Mouse (Mus musculus) lung, embryonic 15.5 days (tissue): ENCODE measurements around the gene Odf2. TPM values are rescaled to one million over a fixed set of nuclear protein-coding genes. Genes with fewer than 3 reads are reported as not detected.

Source experiments
- ATAC-seq: fragments of 200-750 bp; cut with Nextera tagmentation; 2 replicates; pipeline ENCODE4 v1.8.0; 2017; ENCODE audit warnings: moderate number of reproducible peaks, borderline replicate concordance; ENCODE audit not compliant: low FRiP score, low TSS enrichment; ENCODE audit errors: extremely low read depth
- H3K27ac ChIP-seq: fragments of 300-500 bp; sonication (generic); 2 replicates; pipeline ENCODE4 v1.5.1; 2015; ENCODE audit warnings: moderate library complexity, mild to moderate bottlenecking, inconsistent platforms
- H3K27me3 ChIP-seq: fragments of 300-500 bp; sonication (generic); 2 replicates; pipeline ENCODE4 v1.6.1; 2015; ENCODE audit warnings: inconsistent platforms
- H3K36me3 ChIP-seq: fragments of 300-500 bp; sonication (generic); 2 replicates; pipeline ENCODE4 v1.6.1; 2015; ENCODE audit warnings: inconsistent platforms
- H3K4me1 ChIP-seq: fragments of 300-500 bp; sonication (generic); 2 replicates; pipeline ENCODE4 v1.6.1; 2015; ENCODE audit warnings: inconsistent platforms
- H3K4me2 ChIP-seq: fragments of 300-500 bp; sonication (generic); 2 replicates; pipeline ENCODE4 v1.6.1; 2015; ENCODE audit warnings: inconsistent platforms, mild to moderate bottlenecking, moderate library complexity
- H3K4me3 ChIP-seq: fragments of 300-500 bp; sonication (generic); 2 replicates; pipeline ENCODE4 v1.5.1; 2015; ENCODE audit warnings: mild to moderate bottlenecking, inconsistent platforms
- H3K9ac ChIP-seq: fragments of 300-500 bp; sonication (generic); 2 replicates; pipeline ENCODE4 v1.6.1; 2015; ENCODE audit warnings: inconsistent platforms
- H3K9me3 ChIP-seq: fragments of 300-500 bp; sonication (generic); 2 replicates; pipeline ENCODE4 v1.6.1; 2016; ENCODE audit warnings: inconsistent platforms
- WGBS: fragments of 180-500 bp; shearing (Covaris S2); methylation state at CpG from one replicate; pipeline ENCODE4 v1.1.7; 2015; 5-methylcytosine and 5-hydroxymethylcytosine counted together
- polyA plus RNA-seq: library from polyadenylated mRNA; unstranded; fragments of >200 nt; fragmentation: Nextera tagmentation; extraction: Ambion mirVana; gene quantifications from 2 replicates; pipeline ENCODE4 v1.2.1, GENCODE M21; 2015

The Odf2 gene
- polyA plus RNA-seq, 1 experiment from 2014 or later = 62.3 TPM

GRCm38 (mm10) chr2:29852957-29853485, 36.0 kb upstream of the Odf2 start:
- Histone ChIP-seq H3K27ac (no peak overlapping the region), H3K27me3 (peaks cover 17% of the 10 kb centered on the region; the same call in 1 of the 2 replicates), H3K4me2 (no peak overlapping the region), H3K9me3 (no peaks in the 10 kb centered on the region), H3K4me3 (no peak overlapping the region), H3K36me3 (no peaks in the 10 kb centered on the region), H3K4me1 (no peaks in the 10 kb centered on the region), H3K9ac (no peak overlapping the region)
- no peak for ATAC-seq
- WGBS = 46% methylated on average over 4 of the region's 4 CpGs

- Histone ChIP-seq H3K9ac (no peak overlapping the region), H3K36me3 (no peaks in the 10 kb centered on the region), H3K4me3 (no peak overlapping the region), H3K4me2 (no peak overlapping the region), H3K27ac (no peak overlapping the region), H3K9me3 (no peaks in the 10 kb centered on the region), H3K4me1 (no peaks in the 10 kb centered on the region), H3K27me3 (peaks cover 14% of the 10 kb centered on the region; the same call in 1 of the 2 replicates)
- no peak for ATAC-seq
- WGBS = 52% methylated on average over 5 of the region's 5 CpGs
These were observed 35.3 kb upstream of the Odf2 start for GRCm38 (mm10) chr2:29853736-29854135.

- Histone ChIP-seq H3K9ac (no peak overlapping the region), H3K4me1 (no peaks in the 10 kb centered on the region), H3K4me2 (no peak overlapping the region), H3K27ac (no peak overlapping the region), H3K27me3 (peaks cover 14% of the 10 kb centered on the region; the same call in 1 of the 2 replicates), H3K9me3 (no peaks in the 10 kb centered on the region), H3K36me3 (no peaks in the 10 kb centered on the region), H3K4me3 (no peak overlapping the region)
- ATAC-seq = no peak
- 66% methylated on average over 10 of the region's 10 CpGs for WGBS
These were observed 33.3 kb upstream of the Odf2 start for GRCm38 (mm10) chr2:29855585-29856210.

GRCm38 (mm10) chr2:29856451-29857260, 32.4 kb upstream of the Odf2 start:
- 23% methylated on average over 19 of the region's 19 CpGs for whole genome bisulfite sequencing
- H3K27ac ChIP-seq = no peak overlapping the region
- no peaks in the 10 kb centered on the region for H3K4me1 ChIP-seq
- peaks cover 14% of the 10 kb centered on the region; the same call in 1 of the 2 replicates for H3K27me3 ChIP-seq
- no peak for ATAC-seq
- no peak overlapping the region for H3K4me2 ChIP-seq
- no peak overlapping the region for H3K9ac ChIP-seq
- no peak overlapping the region for H3K4me3 ChIP-seq
- no peaks in the 10 kb centered on the region for H3K9me3 ChIP-seq
- no peaks in the 10 kb centered on the region for H3K36me3 ChIP-seq

- peaks cover 14% of the 10 kb centered on the region; the same call in 1 of the 2 replicates for H3K27me3 ChIP-seq
These were observed 31.7 kb upstream of the Odf2 start for GRCm38 (mm10) chr2:29857341-29857740.

GRCm38 (mm10) chr2:29857967-29858366, 31.1 kb upstream of the Odf2 start:
- no peak overlapping the region for H3K27ac ChIP-seq
- no peaks in the 10 kb centered on the region for H3K36me3 ChIP-seq
- no peaks in the 10 kb centered on the region for H3K4me1 ChIP-seq
- H3K4me3 ChIP-seq = no peak overlapping the region
- H3K4me2 ChIP-seq = no peak overlapping the region
- ATAC-seq = no peak
- peaks cover 14% of the 10 kb centered on the region; the same call in 1 of the 2 replicates for H3K27me3 ChIP-seq
- 70% methylated on average over 5 of the region's 5 CpGs for WGBS
- H3K9ac ChIP-seq = no peak overlapping the region
- no peaks in the 10 kb centered on the region for H3K9me3 ChIP-seq

More at GRCm38 (mm10) chr2:29857341-29857740, 31.7 kb upstream of the Odf2 start:
- no peak overlapping the region for H3K27ac ChIP-seq
- ATAC-seq = no peak
- no peak overlapping the region for H3K4me3 ChIP-seq
- H3K9me3 ChIP-seq = no peaks in the 10 kb centered on the region
- H3K4me1 ChIP-seq = no peaks in the 10 kb centered on the region
- WGBS = 39% methylated on average over 2 of the region's 2 CpGs
- H3K9ac ChIP-seq = no peak overlapping the region
- no peaks in the 10 kb centered on the region for H3K36me3 ChIP-seq
- no peak overlapping the region for H3K4me2 ChIP-seq

- no peaks in the 10 kb centered on the region for H3K9me3 ChIP-seq
- no peaks in the 10 kb centered on the region for H3K4me1 ChIP-seq
- no peak overlapping the region for H3K9ac ChIP-seq
- H3K27ac ChIP-seq = no peak overlapping the region
- no peak overlapping the region for H3K4me3 ChIP-seq
- H3K36me3 ChIP-seq = no peaks in the 10 kb centered on the region
- WGBS = 12% methylated on average over 5 of the region's 5 CpGs
- no peak for ATAC-seq
- peaks cover 14% of the 10 kb centered on the region; the same call in 1 of the 2 replicates for H3K27me3 ChIP-seq
- H3K4me2 ChIP-seq = no peak overlapping the region
These were observed 30.1 kb upstream of the Odf2 start for GRCm38 (mm10) chr2:29858748-29859473.

GRCm38 (mm10) chr2:29865125-29865524, 23.9 kb upstream of the Odf2 start:
- H3K27ac ChIP-seq = no peak overlapping the region
- H3K9me3 ChIP-seq = no peaks in the 10 kb centered on the region
- no peak overlapping the region for H3K4me3 ChIP-seq
- no peak overlapping the region for H3K9ac ChIP-seq
- no peak overlapping the region for H3K4me2 ChIP-seq
- WGBS = 75% methylated on average over 4 of the region's 4 CpGs
- ATAC-seq = no peak
- H3K36me3 ChIP-seq = no peaks in the 10 kb centered on the region
- H3K27me3 ChIP-seq = 0 out of 2 replicates have a peak, but pooled peaks cover 3% of the 10 kb centered on the region
- peaks cover 7% of the 10 kb centered on the region for H3K4me1 ChIP-seq

GRCm38 (mm10) chr2:29868949-29869645, 19.9 kb upstream of the Odf2 start, which contains the start of gene Cercam:
Cercam (plus strand) TSS chr2:29869164.
- Histone ChIP-seq H3K27me3 (0 out of 2 replicates have a peak, but pooled peaks cover 3% of the 10 kb centered on the region), H3K9me3 (no peaks in the 10 kb centered on the region), H3K9ac (peak within 1 kb of the TSS; percentile 63), H3K4me2 (peak within 1 kb of the TSS; percentile 97), H3K36me3 (no peaks in the 10 kb centered on the region), H3K4me1 (peaks cover 11% of the 10 kb centered on the region), H3K4me3 (peak within 1 kb of the TSS; percentile 55), H3K27ac (peak within 1 kb of the TSS; percentile 68)
- WGBS = under 1% methylated on average over 43 of the region's 44 CpGs
- peak; percentile 87 for ATAC-seq

GRCm38 (mm10) chr2:29869646-29870451, 19.2 kb upstream of the Odf2 start:
- peaks cover 11% of the 10 kb centered on the region for H3K4me1 ChIP-seq
- peak overlapping the region; percentile 97 for H3K4me2 ChIP-seq
- peak overlapping the region; percentile 63 for H3K9ac ChIP-seq
- H3K27me3 ChIP-seq = 0 out of 2 replicates have a peak, but pooled peaks cover 3% of the 10 kb centered on the region
- peak overlapping the region; percentile 68 for H3K27ac ChIP-seq
- H3K36me3 ChIP-seq = no peaks in the 10 kb centered on the region
- no peaks in the 10 kb centered on the region for H3K9me3 ChIP-seq
- peak; percentile 46; the same call in 1 of the 2 replicates for ATAC-seq
- peak overlapping the region; percentile 55 for H3K4me3 ChIP-seq
- 8% methylated on average over 17 of the region's 17 CpGs for WGBS
